In genomic region chr12:16800959-16801315, GRCm38 (mm10) we compare ENCODE assay signal across 7 mouse cellular contexts. TPM values are rescaled to one million over a fixed set of nuclear protein-coding genes. Genes with fewer than 3 reads are reported as not detected.
DNase-seq lines count a peak whose midpoint lies in the region; ATAC-seq and TF ChIP-seq lines count a peak whose summit lies in the region.

No protein-coding gene starts in this region.

- no peak overlapping the region for H3K9ac ChIP-seq in forebrain, postnatal 0 days

- no peaks in the 10 kb centered on the region for H3K36me3 ChIP-seq in testis, adult 2 months (ENCODE audit: control insufficient read depth, insufficient read depth, low read length)
- H3K36me3 ChIP-seq in forebrain, postnatal 0 days (ENCODE audit: insufficient read depth), result no peaks in the 10 kb centered on the region

- no peaks in the 10 kb centered on the region for H3K9me3 ChIP-seq in forebrain, postnatal 0 days (ENCODE audit: low read length)

- intact Hi-C loops in gastrocnemius, postnatal 36 days (cut with DNase I), result loop anchor here (5.0 to 10.0 kb wide), 3 partner anchors 139 to 454 kb away; no protein-coding TSS in a partner anchor
- intact Hi-C loops in left cerebral cortex, postnatal 10 days (cut with DNase I), result loop anchor here (10.0 kb wide), 1 partner anchor 1266 kb away; no protein-coding TSS in a partner anchor

- peak overlapping the region; percentile 98 for H3K4me2 ChIP-seq in forebrain, postnatal 0 days (ENCODE audit: low read depth)

- H3K4me3 ChIP-seq in testis, adult 2 months (ENCODE audit: control insufficient read depth, low read depth, low read length), result peak overlapping the region; percentile 28
- H3K4me3 ChIP-seq in forebrain, postnatal 0 days (ENCODE audit: low read depth, low read length), result peak overlapping the region; percentile 50

- 0 out of 2 replicates have a peak, but pooled peaks have one; percentile 14 for ATAC-seq in forebrain, postnatal 0 days

- TF ChIP-seq CTCF in testis, adult 2 months (IDR thresholded peaks at IDR 0.05; ENCODE audit: control insufficient read depth, insufficient read depth, insufficient replicate concordance, low read depth, low read length), result no peak
- no peak for TF ChIP-seq CTCF in forebrain, postnatal 0 days (IDR thresholded peaks at IDR 0.05; ENCODE audit: low read depth)

- 2% methylated on average over 12 of the region's 12 CpGs for WGBS in forebrain, postnatal 0 days

- TF ChIP-seq POLR2A in testis, adult 2 months (IDR thresholded peaks at IDR 0.05; ENCODE audit: control insufficient read depth, low read depth, low read length), result no peak

- H3K4me1 ChIP-seq in testis, adult 2 months (ENCODE audit: control insufficient read depth, insufficient read depth, low read length), result peaks cover 2% of the 10 kb centered on the region; the same call in 1 of the 2 replicates
- H3K4me1 ChIP-seq in forebrain, postnatal 0 days (ENCODE audit: insufficient read depth), result 0 out of 2 replicates have a peak, but pooled peaks cover 4% of the 10 kb centered on the region

- no peak for DNase-seq in testis, postnatal 14 days (ENCODE audit: low spot score)
- no peak for DNase-seq in forebrain, postnatal 0 days
- DNase-seq in lung, postnatal 10 days, result peak; percentile 18
- DNase-seq in right cerebral cortex, adult 18-20 months, result no peak
- DNase-seq in gastrocnemius, postnatal 36 days, result no peak
- DNase-seq in left cerebral cortex, postnatal 10 days (ENCODE audit: extremely low spot score in 1 of 2, low spot score in 2 of 2), result no peak

- H3K27ac ChIP-seq in testis, adult 2 months (ENCODE audit: control insufficient read depth, insufficient read depth, low read depth, low read length), result no peak overlapping the region
- H3K27ac ChIP-seq in forebrain, postnatal 0 days (ENCODE audit: low read depth, low read length), result no peak overlapping the region

- H3K27me3 ChIP-seq in testis, adult 2 months (ENCODE audit: control insufficient read depth, insufficient read depth, low read length), result no peaks in the 10 kb centered on the region
- H3K27me3 ChIP-seq in forebrain, postnatal 0 days (ENCODE audit: insufficient read depth, low read length), result peaks cover under 1% of the 10 kb centered on the region; the same call in 1 of the 2 replicates

RNA-seq across cellular contexts. Expression of gene Greb1, which starts 0.3 kb away (rescaled TPM):
- 2.6 and 3.1 TPM in 2 replicates for polyA plus RNA-seq in testis, adult 2 months (2012; rRNA removed)
- 0.48 and 1.6 TPM in 2 replicates for total RNA-seq in forebrain, postnatal 0 days (2014; rRNA removed)
- polyA plus RNA-seq in forebrain, postnatal 0 days (2015; fragmentation: Nextera tagmentation; extraction: Ambion mirVana), result 0.15 and 0.25 TPM in 2 replicates
- 1 to 10 TPM in 1 of 2 experiments, under 1 TPM in 1; 0.86 to 1.1 TPM for total RNA-seq in gastrocnemius, postnatal 36 days (2021)
- 1 to 10 TPM in 1 of 2 experiments, under 1 TPM in 1; 0.41 to 1.2 TPM for total RNA-seq in left cerebral cortex, postnatal 10 days (2021)

RNA-seq across cellular contexts. Expression of gene E2f6, which starts 9.8 kb away (rescaled TPM):
- polyA plus RNA-seq in testis, adult 2 months (2012; rRNA removed), result 3.2 and 5.0 TPM in 2 replicates
- total RNA-seq in forebrain, postnatal 0 days (2014; rRNA removed), result 18.9 and 26.4 TPM in 2 replicates
- 12.2 and 15.4 TPM in 2 replicates for polyA plus RNA-seq in forebrain, postnatal 0 days (2015; fragmentation: Nextera tagmentation; extraction: Ambion mirVana)
- 100 to 1,000 TPM; 116 to 120 TPM for total RNA-seq in gastrocnemius, postnatal 36 days (2021)
- total RNA-seq in left cerebral cortex, postnatal 10 days (2021), result 10 to 100 TPM; 22.0 to 22.8 TPM
